Mouse (Mus musculus): Measurements from ENCODE around the gene Casp7. TPM values are rescaled to one million over a fixed set of nuclear protein-coding genes. Genes with fewer than 3 reads are reported as not detected.

The Casp7 gene
- total and polyA plus RNA-seq, 3 experiments = 69.4 to 70.4 TPM; not detected in 1

- TF ChIP-seq TBP (IDR thresholded peaks at IDR 0.05; ENCODE audit: low read depth, low read length) (no peak), MAX (IDR thresholded peaks at IDR 0.05; ENCODE audit: low read length) (0 out of 2 replicates have a peak, but pooled peaks have one; percentile 12)
- no peaks in the 10 kb centered on the region for H3K27me3 ChIP-seq (ENCODE audit: control insufficient read depth in 1 of 2, insufficient read depth in 2 of 2, low read length in 2 of 2)
- no peak overlapping the region for H3K4me3 ChIP-seq (ENCODE audit: control insufficient read depth in 1 of 2, insufficient read depth in 1 of 2, low read depth in 2 of 2, low read length in 2 of 2)
- H3K36me3 ChIP-seq (ENCODE audit: control insufficient read depth in 1 of 2, insufficient read depth in 2 of 2, low read length in 2 of 2) = peaks cover 0 to 13% of the 10 kb centered on the region in 2 experiments; a peak in 2 of 4 replicates
- no peaks in the 10 kb centered on the region for H3K79me2 ChIP-seq (ENCODE audit: control insufficient read depth, insufficient read depth, low read length, poor library complexity)
- no peaks in the 10 kb centered on the region for H3K9me3 ChIP-seq (replicated peaks; ENCODE audit: insufficient read depth, low read length)
- no peak overlapping the region for H3K9ac ChIP-seq (ENCODE audit: control insufficient read depth, low read depth, low read length, poor library complexity, severe bottlenecking)
- DNase-seq (ENCODE audit: low read depth, low spot score) = no peak
- peaks cover 16 to 24% of the 10 kb centered on the region in 2 experiments for H3K4me1 ChIP-seq (ENCODE audit: control insufficient read depth in 1 of 2, insufficient read depth in 2 of 2, low read length in 2 of 2)
- no peak overlapping the region for H3K27ac ChIP-seq (ENCODE audit: control insufficient read depth, low read depth, low read length)
Measured at GRCm38 (mm10) chr19:56477253-56477652, 80.3 kb downstream of the Casp7 start.

- Histone ChIP-seq H3K4me3 (ENCODE audit: control insufficient read depth in 1 of 2, insufficient read depth in 1 of 2, low read depth in 2 of 2, low read length in 2 of 2) (no peak overlapping the region), H3K4me1 (ENCODE audit: control insufficient read depth in 1 of 2, insufficient read depth in 2 of 2, low read length in 2 of 2) (peaks cover 16 to 24% of the 10 kb centered on the region in 2 experiments), H3K9me3 (replicated peaks; ENCODE audit: insufficient read depth, low read length) (no peaks in the 10 kb centered on the region), H3K27me3 (ENCODE audit: control insufficient read depth in 1 of 2, insufficient read depth in 2 of 2, low read length in 2 of 2) (no peaks in the 10 kb centered on the region), H3K79me2 (ENCODE audit: control insufficient read depth, insufficient read depth, low read length, poor library complexity) (no peaks in the 10 kb centered on the region), H3K27ac (ENCODE audit: control insufficient read depth, low read depth, low read length) (no peak overlapping the region), H3K36me3 (ENCODE audit: control insufficient read depth in 1 of 2, insufficient read depth in 2 of 2, low read length in 2 of 2) (peaks cover 0 to 13% of the 10 kb centered on the region in 2 experiments; a peak in 2 of 4 replicates), H3K9ac (ENCODE audit: control insufficient read depth, low read depth, low read length, poor library complexity, severe bottlenecking) (no peak overlapping the region)
- DNase-seq (ENCODE audit: low read depth, low spot score) = no peak
- TF ChIP-seq TCF12 (IDR thresholded peaks at IDR 0.05; ENCODE audit: low read depth, low read length) (no peak), ETS1 (IDR thresholded peaks at IDR 0.05; ENCODE audit: low read depth, low read length) (no peak), EP300 (IDR thresholded peaks at IDR 0.05; ENCODE audit: low read depth in 1 of 2, low read length in 2 of 2) (no peak), MAFK (IDR thresholded peaks at IDR 0.05; ENCODE audit: borderline replicate concordance, low read depth, low read length) (no peak), GATA1 (IDR thresholded peaks at IDR 0.05; ENCODE audit: low read depth, low read length) (no peak), NRF1 (IDR thresholded peaks at IDR 0.05; ENCODE audit: insufficient read depth, low read depth, low read length, poor library complexity, severe bottlenecking) (no peak), ELF1 (IDR thresholded peaks at IDR 0.05; ENCODE audit: low read depth, low read length) (no peak), CHD2 (IDR thresholded peaks at IDR 0.05; ENCODE audit: low read length) (no peak), USF2 (IDR thresholded peaks at IDR 0.05; ENCODE audit: borderline replicate concordance in 1 of 2, insufficient read depth in 1 of 2, low read depth in 1 of 2, low read length in 2 of 2) (no peak), JUND (IDR thresholded peaks at IDR 0.05; ENCODE audit: low read depth, low read length) (no peak), MYC (IDR thresholded peaks at IDR 0.05; ENCODE audit: low read depth, low read length) (no peak), RCOR1 (IDR thresholded peaks at IDR 0.05; ENCODE audit: low read depth, low read length) (no peak), ZC3H11A (IDR thresholded peaks at IDR 0.05; ENCODE audit: low read depth, low read length) (no peak), USF1 (IDR thresholded peaks at IDR 0.05; ENCODE audit: low read depth, low read length) (no peak), MXI1 (IDR thresholded peaks at IDR 0.05; ENCODE audit: low read depth, low read length) (no peak), HCFC1 (IDR thresholded peaks at IDR 0.05; ENCODE audit: low read depth, low read length) (no peak), POLR2AphosphoS2 (IDR thresholded peaks at IDR 0.05; ENCODE audit: low read length) (no peak), MEF2A (IDR thresholded peaks at IDR 0.05; ENCODE audit: extremely low read depth, insufficient replicate concordance, low read depth, low read length, poor library complexity, severe bottlenecking) (no peak), UBTF (IDR thresholded peaks at IDR 0.05; ENCODE audit: borderline replicate concordance, insufficient read depth, low read depth, low read length) (no peak), NELFE (IDR thresholded peaks at IDR 0.05; ENCODE audit: low read depth, low read length) (no peak)
Measured at GRCm38 (mm10) chr19:56477832-56478231, 80.9 kb downstream of the Casp7 start.
